Mouse (Mus musculus) small intestine, adult 2 months (tissue): ENCODE results near the gene Setd6. TPM values are rescaled to one million over a fixed set of nuclear protein-coding genes. Genes with fewer than 3 reads are reported as not detected.
A peak's percentile ranks its signal among the peaks of the same experiment; 100 is the strongest.

ENCODE experiments used
- H3K27ac ChIP-seq: fragments of 200-500 bp; 2 replicates; pipeline ENCODE4 v1.5.1; 2012; ENCODE audit warnings: low read depth, low read length, control low read depth, inconsistent platforms; ENCODE audit not compliant: insufficient read depth
- H3K27me3 ChIP-seq: fragments of 200-500 bp; 2 replicates; pipeline ENCODE4 v1.6.1; 2012; ENCODE audit warnings: mild to moderate bottlenecking, moderate library complexity, low read length, inconsistent platforms; ENCODE audit not compliant: control insufficient read depth, insufficient read depth
- H3K36me3 ChIP-seq: fragments of 200-500 bp; 2 replicates; pipeline ENCODE4 v1.6.1; 2012; ENCODE audit warnings: mild to moderate bottlenecking, low read length, control low read depth, inconsistent platforms; ENCODE audit not compliant: control insufficient read depth, insufficient read depth
- H3K4me1 ChIP-seq: fragments of 200-500 bp; 2 replicates; pipeline ENCODE4 v1.6.1; 2012; ENCODE audit warnings: low read length, inconsistent platforms, mixed read lengths; ENCODE audit not compliant: control insufficient read depth, insufficient read depth, insufficient read length
- H3K4me3 ChIP-seq: fragments of 200-500 bp; 2 replicates; pipeline ENCODE4 v1.5.1; 2012; ENCODE audit warnings: low read depth, mild to moderate bottlenecking, control low read depth, inconsistent platforms, low read length, moderate library complexity
- CTCF ChIP-seq: fragments of 200-500 bp; IDR thresholded peaks from 2 replicates; pipeline ENCODE4 v1.5.1; 2012; ENCODE audit warnings: low read depth, mild to moderate bottlenecking, control low read depth, inconsistent platforms, low read length, moderate library complexity, mixed read lengths; ENCODE audit not compliant: insufficient replicate concordance, insufficient read length; ENCODE audit errors: extremely low read depth
- POLR2A ChIP-seq: fragments of 200-500 bp; IDR thresholded peaks from 2 replicates; pipeline ENCODE4 v1.6.1; 2012; ENCODE audit warnings: low read depth, mild to moderate bottlenecking, control low read depth, inconsistent platforms, low read length, moderate library complexity
- WGBS: fragments of 180-500 bp; shearing (Covaris S2); methylation state at CpG from one replicate; pipeline ENCODE4 v1.1.7; 2018; 5-methylcytosine and 5-hydroxymethylcytosine counted together
- polyA plus RNA-seq: library from polyadenylated mRNA; depleted of rRNA; stranded (reverse); fragments of >200 nt; gene quantifications from 2 replicates; pipeline ENCODE4 v1.2.3, GENCODE M21; 2012; rRNA removed

Setd6 gene
- polyA plus RNA-seq, result 4.0 and 5.3 TPM in 2 replicates

DNA sequence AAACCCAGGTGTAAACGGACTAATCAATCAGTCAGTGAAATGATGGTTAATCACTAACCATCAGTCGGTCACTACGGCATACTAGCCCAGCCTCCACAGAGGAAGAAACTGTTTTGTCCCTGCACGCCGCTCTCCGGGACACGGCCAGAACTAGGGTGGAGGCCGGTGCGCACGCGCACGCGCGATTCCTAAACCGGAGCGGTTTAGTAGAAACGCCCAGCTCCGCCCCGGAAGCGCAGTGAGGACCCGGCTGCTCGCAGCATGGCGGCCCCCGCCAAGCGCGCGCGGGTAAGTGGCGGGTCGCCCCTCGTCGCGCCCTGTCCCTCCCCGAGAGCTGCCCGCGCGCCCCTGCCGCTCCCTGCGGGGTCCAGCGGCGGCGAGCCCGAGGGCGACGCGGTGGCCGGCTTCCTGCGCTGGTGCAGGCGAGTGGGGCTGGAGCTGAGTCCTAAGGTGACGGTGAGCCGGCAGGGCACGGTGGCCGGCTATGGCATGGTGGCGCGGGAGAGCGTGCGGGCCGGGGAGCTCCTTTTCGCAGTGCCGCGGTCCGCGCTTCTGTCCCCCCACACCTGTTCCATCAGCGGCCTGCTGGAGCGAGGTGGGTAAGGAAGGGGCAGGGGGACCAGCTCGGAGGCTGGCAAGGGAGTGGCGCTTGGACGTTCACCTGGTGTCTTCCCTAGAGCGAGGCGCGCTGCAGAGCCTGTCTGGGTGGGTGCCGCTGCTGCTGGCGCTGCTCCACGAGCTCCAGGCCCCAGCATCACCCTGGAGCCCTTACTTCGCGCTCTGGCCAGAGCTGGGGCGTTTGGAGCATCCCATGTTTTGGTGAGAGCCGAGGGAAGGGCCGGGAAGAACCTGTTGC, at the start of gene Setd6:
Gene Setd6 (plus strand): TSS at position 206 of the 856 bp plus-strand sequence.
- Histone ChIP-seq H3K4me1 (peaks cover 15% of the 10 kb centered on the region), H3K36me3 (peaks cover 21% of the 10 kb centered on the region), H3K27me3 (no peaks in the 10 kb centered on the region), H3K4me3 (peak within 1 kb of the TSS; percentile 92), H3K27ac (peak within 1 kb of the TSS; percentile 19)
- WGBS, result under 1% methylated on average over 78 of the region's 79 CpGs
- TF ChIP-seq POLR2A (no peak), CTCF (no peak)

DNA sequence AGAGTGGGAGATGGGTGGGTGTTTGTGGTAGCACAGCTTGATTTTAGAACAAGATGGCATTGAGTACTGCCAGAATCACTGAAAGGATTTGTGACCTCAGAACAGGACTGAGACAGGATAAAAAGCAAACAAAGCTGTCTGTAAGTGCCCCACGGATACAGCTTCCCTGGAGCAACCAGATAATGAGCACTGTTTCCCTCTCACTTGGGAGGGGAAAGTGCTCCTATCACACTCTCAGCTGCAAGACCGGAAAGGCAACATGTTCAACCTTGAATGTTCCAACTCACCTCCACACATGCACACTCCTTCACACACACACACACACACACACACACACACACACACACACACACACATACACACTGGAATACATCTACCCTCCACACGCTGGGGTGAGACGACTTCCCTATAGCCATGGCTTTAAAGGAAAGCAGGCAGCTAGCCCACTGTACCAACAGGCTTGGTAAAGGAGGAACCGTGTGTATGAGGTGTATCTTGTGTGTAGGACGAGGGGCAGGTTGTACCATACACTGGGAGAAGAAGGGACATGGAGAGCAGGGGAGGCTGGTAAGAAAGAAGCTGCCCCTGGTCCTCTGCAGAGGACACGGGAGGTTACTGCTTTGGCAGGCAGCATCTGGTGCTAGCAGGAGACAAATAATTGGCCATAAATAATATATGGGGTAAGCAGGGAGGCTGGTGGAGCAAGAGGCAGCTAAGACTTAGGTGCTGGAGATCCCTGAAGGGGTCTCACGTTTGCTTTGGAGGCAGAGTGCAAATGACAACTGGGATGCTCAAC, 47.3 kb upstream of the Setd6 start:
- Histone ChIP-seq H3K27me3 (no peaks in the 10 kb centered on the region), H3K36me3 (no peaks in the 10 kb centered on the region), H3K4me3 (no peak overlapping the region), H3K27ac (no peak overlapping the region), H3K4me1 (no peaks in the 10 kb centered on the region)
- no peak for TF ChIP-seq POLR2A
- TF ChIP-seq CTCF, result no peak
- WGBS, result 25% methylated on average over 8 of the region's 8 CpGs

DNA sequence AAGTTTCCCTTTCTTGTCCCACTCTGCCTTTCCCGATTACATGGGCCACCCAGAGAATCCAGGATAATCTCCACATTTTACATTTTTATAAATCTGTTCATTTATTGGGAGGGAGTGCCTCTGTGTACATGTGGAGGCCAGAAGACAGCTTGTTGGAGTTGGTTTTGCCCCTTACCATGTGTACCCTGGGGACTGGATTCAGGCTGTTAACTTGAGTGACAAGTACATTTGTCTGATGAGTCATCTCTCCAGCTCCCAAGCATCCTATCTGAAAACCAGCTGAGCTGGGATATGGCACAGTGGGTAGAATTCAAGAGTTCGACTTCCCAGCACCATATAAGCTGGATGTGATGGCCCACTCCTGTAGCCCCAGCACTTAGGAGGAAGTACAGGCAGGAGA, 45.7 kb upstream of the Setd6 start:
- Histone ChIP-seq H3K36me3 (no peaks in the 10 kb centered on the region), H3K27ac (no peak overlapping the region), H3K4me3 (no peak overlapping the region), H3K4me1 (no peaks in the 10 kb centered on the region), H3K27me3 (no peaks in the 10 kb centered on the region)
- 75% methylated on average over 2 of the region's 2 CpGs for WGBS
- no peak for TF ChIP-seq CTCF
- TF ChIP-seq POLR2A, result no peak

DNA sequence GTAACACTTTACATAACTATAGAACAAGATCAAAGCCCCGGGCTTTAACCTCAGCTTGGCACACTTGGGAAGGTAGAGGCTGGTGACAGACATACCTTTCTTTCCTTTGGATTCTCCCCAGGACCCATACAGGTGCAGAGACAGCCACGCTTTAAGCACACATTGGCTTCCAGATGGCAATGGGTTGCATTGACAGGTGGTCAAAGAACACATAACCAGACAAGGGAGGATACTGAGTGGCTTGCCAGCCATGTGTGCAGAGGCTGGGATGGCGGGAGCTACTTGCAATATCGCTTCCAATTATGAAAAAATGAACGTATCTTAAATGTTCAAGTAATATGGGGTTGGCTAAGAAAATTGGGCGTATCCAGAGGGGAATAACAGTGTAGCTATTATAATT, 43.8 kb upstream of the Setd6 start:
- Histone ChIP-seq H3K27me3 (peaks cover 9% of the 10 kb centered on the region), H3K4me3 (no peak overlapping the region), H3K36me3 (no peaks in the 10 kb centered on the region), H3K4me1 (no peaks in the 10 kb centered on the region), H3K27ac (no peak overlapping the region)
- no peak for TF ChIP-seq CTCF
- no peak for TF ChIP-seq POLR2A
- WGBS, result 76% methylated on average over 6 of the region's 6 CpGs

DNA sequence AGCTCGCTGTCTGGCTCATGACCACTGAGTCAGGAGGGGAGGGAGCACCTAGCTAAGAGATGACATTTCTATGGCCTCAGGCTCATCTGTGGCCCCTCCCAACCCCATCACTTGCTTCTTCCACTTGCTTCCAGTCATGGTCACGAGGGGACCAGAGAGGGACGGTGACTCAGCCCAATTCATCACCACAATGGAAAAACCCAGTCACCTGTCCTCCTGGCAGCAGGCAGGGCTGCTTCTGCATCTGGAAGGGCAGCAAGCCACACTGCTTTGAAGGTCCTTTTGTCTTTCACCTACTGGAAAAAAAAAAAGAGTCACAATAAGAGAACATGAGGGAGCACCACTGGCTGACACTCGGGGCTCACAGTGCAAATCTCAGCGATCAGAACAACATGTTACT, 42.9 kb upstream of the Setd6 start:
- 62% methylated on average over 5 of the region's 5 CpGs for WGBS

DNA sequence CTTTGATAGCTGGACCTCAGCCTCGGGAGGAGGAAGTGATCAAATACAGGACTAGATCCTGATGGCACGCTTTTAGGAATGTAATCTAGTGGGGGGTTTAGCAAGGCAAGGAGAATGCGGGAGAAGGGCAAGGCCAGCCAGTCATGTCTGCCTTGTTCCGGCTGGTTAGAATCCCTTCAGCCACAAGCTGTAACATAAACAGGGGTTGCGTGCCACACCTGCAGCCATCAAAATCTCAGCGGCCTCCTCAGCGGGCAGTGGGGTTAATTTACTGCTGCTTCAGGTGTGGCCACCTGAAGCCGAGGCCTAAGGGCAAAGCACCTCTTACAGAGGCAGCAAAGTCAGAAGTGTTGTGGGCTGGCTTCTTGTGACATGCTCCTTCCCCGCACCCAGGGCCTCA, 39.0 kb upstream of the Setd6 start, which contains the start of gene Ndrg4:
Gene Ndrg4 (plus strand): TSS at position 350 of the 400 bp plus-strand sequence.
- Histone ChIP-seq H3K4me3 (peak within 1 kb of the TSS; percentile 51), H3K4me1 (peaks cover 3% of the 10 kb centered on the region; the same call in 1 of the 2 replicates), H3K27ac (no peak within 1 kb of the TSS), H3K36me3 (no peaks in the 10 kb centered on the region), H3K27me3 (peaks cover 33% of the 10 kb centered on the region)
- TF ChIP-seq POLR2A (no peak), CTCF (no peak)
- whole genome bisulfite sequencing, result 44% methylated on average over 9 of the region's 9 CpGs

More for the DNA sequence above, 42.9 kb upstream of the Setd6 start:
- Histone ChIP-seq H3K27ac (no peak overlapping the region), H3K27me3 (peaks cover 18% of the 10 kb centered on the region), H3K4me3 (no peak overlapping the region), H3K36me3 (no peaks in the 10 kb centered on the region), H3K4me1 (peaks cover 2% of the 10 kb centered on the region; the same call in 1 of the 2 replicates)
- TF ChIP-seq CTCF (no peak), POLR2A (no peak)

DNA sequence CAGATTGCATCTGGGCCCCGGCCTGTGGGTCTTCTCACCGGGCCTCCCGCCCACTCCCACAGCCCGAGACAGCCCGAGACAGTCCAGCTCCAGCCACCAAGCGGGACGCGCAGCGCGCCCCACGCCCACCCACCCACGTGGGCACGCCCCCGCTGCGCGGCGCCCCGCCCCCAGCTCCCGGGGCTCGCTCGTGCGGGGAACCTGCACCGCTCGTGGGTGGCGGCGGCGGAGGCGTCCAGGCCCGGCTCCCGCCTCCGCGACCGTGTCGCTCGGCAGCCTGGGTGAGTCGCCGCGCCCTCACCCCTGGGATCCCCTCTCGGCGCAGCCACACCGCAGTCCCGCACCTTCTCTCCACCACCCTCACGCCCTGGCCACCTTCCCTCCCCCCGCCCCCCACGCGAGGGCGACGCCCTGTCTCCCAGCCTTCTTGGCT, 38.1 kb upstream of the Setd6 start:
- H3K36me3 ChIP-seq, result no peaks in the 10 kb centered on the region
- no peak overlapping the region for H3K27ac ChIP-seq
- H3K4me1 ChIP-seq, result peaks cover 3% of the 10 kb centered on the region; the same call in 1 of the 2 replicates
- WGBS, result 3% methylated on average over 42 of the region's 48 CpGs
- H3K27me3 ChIP-seq, result peaks cover 33% of the 10 kb centered on the region
- peak overlapping the region; percentile 51 for H3K4me3 ChIP-seq
- no peak for TF ChIP-seq CTCF
- TF ChIP-seq POLR2A, result no peak
